Comparison of ENCODE assay signal across 8 mouse cellular contexts in genomic region chr4:135964426-135964825, GRCm38 (mm10). TPM values are rescaled to one million over a fixed set of nuclear protein-coding genes. Genes with fewer than 3 reads are reported as not detected.
A peak's percentile ranks its signal among the peaks of the same experiment; 100 is the strongest.
DNase-seq lines count a peak whose midpoint lies in the region; ATAC-seq and TF ChIP-seq lines count a peak whose summit lies in the region.

No protein-coding gene starts in this region.

- ATAC-seq in erythroid progenitor cell, adult 5-6 weeks (replicated peaks; ENCODE audit: low FRiP score, poor library complexity, severe bottlenecking) = peak; percentile 64
- no peak for ATAC-seq in hindbrain, embryonic 12.5 days (ENCODE audit: low FRiP score)
- peak; percentile 55 for ATAC-seq in megakaryocyte-erythroid progenitor cell, adult 5-6 weeks (replicated peaks; ENCODE audit: low FRiP score, low TSS enrichment, poor library complexity, severe bottlenecking)
- ATAC-seq in inflammation-experienced regulatory T-cells, adult 6 months = no peak

- 6% methylated on average over 12 of the region's 12 CpGs for WGBS in hindbrain, embryonic 12.5 days
- 2% methylated on average over 12 of the region's 12 CpGs for WGBS in limb, embryonic 10.5 days

- H3K4me1 ChIP-seq in E14TG2a.4 (replicated peaks; ENCODE audit: low read depth, low read length) = peaks cover 66% of the 10 kb centered on the region
- H3K4me1 ChIP-seq in hindbrain, embryonic 12.5 days = peaks cover 25% of the 10 kb centered on the region
- H3K4me1 ChIP-seq in limb, embryonic 10.5 days = peaks cover 35% of the 10 kb centered on the region

- peak overlapping the region; percentile 93 for H3K4me3 ChIP-seq in E14TG2a.4 (replicated peaks; ENCODE audit: low read length)
- H3K4me3 ChIP-seq in hindbrain, embryonic 12.5 days = peak overlapping the region; percentile 65
- peak overlapping the region; percentile 70 for H3K4me3 ChIP-seq in limb, embryonic 10.5 days

- peak; percentile 82 for DNase-seq in adrenal gland, postnatal 10 days
- DNase-seq in limb, embryonic 10.5 days (ENCODE audit: low spot score) = no peak
- peak; percentile 44 for DNase-seq in splenic B cell, adult 2 months (ENCODE audit: low read depth, low spot score)

- peak overlapping the region; percentile 80 for H3K9ac ChIP-seq in hindbrain, embryonic 12.5 days

- H3K27me3 ChIP-seq in E14TG2a.4 (ENCODE audit: insufficient read depth, low read length) = peaks cover 9% of the 10 kb centered on the region
- no peaks in the 10 kb centered on the region; the same call in 1 of the 2 replicates for H3K27me3 ChIP-seq in hindbrain, embryonic 12.5 days
- H3K27me3 ChIP-seq in limb, embryonic 10.5 days (ENCODE audit: low read depth, poor library complexity, severe bottlenecking) = peaks cover 5% of the 10 kb centered on the region; the same call in 1 of the 2 replicates
- H3K27me3 ChIP-seq in splenic B cell, adult 2 months (ENCODE audit: control insufficient read depth, insufficient read depth, low read length, poor library complexity, severe bottlenecking) = no peaks in the 10 kb centered on the region

- peaks cover 45% of the 10 kb centered on the region for H3K36me3 ChIP-seq in E14TG2a.4 (ENCODE audit: insufficient read depth, low read length)
- peaks cover 55% of the 10 kb centered on the region for H3K36me3 ChIP-seq in hindbrain, embryonic 12.5 days
- peaks cover 73% of the 10 kb centered on the region for H3K36me3 ChIP-seq in limb, embryonic 10.5 days
- peaks cover 5% of the 10 kb centered on the region for H3K36me3 ChIP-seq in splenic B cell, adult 2 months (ENCODE audit: control insufficient read depth, insufficient read depth, low read length, poor library complexity, severe bottlenecking)

- no peaks in the 10 kb centered on the region for H3K9me3 ChIP-seq in E14TG2a.4 (ENCODE audit: low read length)
- no peaks in the 10 kb centered on the region for H3K9me3 ChIP-seq in hindbrain, embryonic 12.5 days (replicated peaks)
- no peaks in the 10 kb centered on the region for H3K9me3 ChIP-seq in limb, embryonic 10.5 days (replicated peaks)

- H3K27ac ChIP-seq in hindbrain, embryonic 12.5 days = no peak overlapping the region
- peak overlapping the region; percentile 90; the same call in 1 of the 2 replicates for H3K27ac ChIP-seq in limb, embryonic 10.5 days

- H3K4me2 ChIP-seq in hindbrain, embryonic 12.5 days (replicated peaks) = peak overlapping the region; percentile 77

- no peak for TF ChIP-seq CTCF in E14TG2a.4 (conservative IDR thresholded peaks at IDR 0.05; ENCODE audit: low read length)

RNA-seq across cellular contexts. Expression of gene Gale, which starts 0.9 kb away (rescaled TPM):
- 10 to 100 TPM; 22.0 to 23.1 TPM for total RNA-seq in adrenal gland, postnatal 10 days (2021)
- 1.4 and 6.3 TPM in 2 replicates for total RNA-seq in erythroid progenitor cell, adult 5-6 weeks (2015; ENCODE audit: low replicate concordance)
- total RNA-seq in erythroid progenitor cell, adult 5-6 weeks (2017; ENCODE audit: low replicate concordance) = 3.6 and 12.2 TPM in 2 replicates
- 35.3 and 35.5 TPM in 2 replicates for polyA plus RNA-seq in hindbrain, embryonic 12.5 days (2016; fragmentation: Nextera tagmentation; extraction: Ambion mirVana)
- 38.7 and 39.2 TPM in 2 replicates for polyA plus RNA-seq in limb, embryonic 10.5 days (2016; fragmentation: Nextera tagmentation; extraction: Ambion mirVana)
- total RNA-seq in megakaryocyte-erythroid progenitor cell, adult 5-6 weeks (2014; fragmentation: Nextera tagmentation) = 13.8 and 22.1 TPM in 2 replicates
- 6.5 and 8.1 TPM in 2 replicates for total RNA-seq in megakaryocyte-erythroid progenitor cell, adult 5-6 weeks (2017)
- polyA plus RNA-seq in inflammation-experienced regulatory T-cells, adult 6 months (2017; shearing (Covaris generic)) = 10 to 100 TPM; 14.2 to 26.3 (median 19.0) TPM

RNA-seq across cellular contexts. Expression of gene Lypla2, which starts 8.0 kb away (rescaled TPM):
- 10 to 100 TPM; 57.1 to 57.9 TPM for total RNA-seq in adrenal gland, postnatal 10 days (2021)
- 16.3 and 18.7 TPM in 2 replicates for total RNA-seq in erythroid progenitor cell, adult 5-6 weeks (2015; ENCODE audit: low replicate concordance)
- total RNA-seq in erythroid progenitor cell, adult 5-6 weeks (2017; ENCODE audit: low replicate concordance) = 6.3 and 12.9 TPM in 2 replicates
- polyA plus RNA-seq in hindbrain, embryonic 12.5 days (2016; fragmentation: Nextera tagmentation; extraction: Ambion mirVana) = 153 and 167 TPM in 2 replicates
- 199 and 214 TPM in 2 replicates for polyA plus RNA-seq in limb, embryonic 10.5 days (2016; fragmentation: Nextera tagmentation; extraction: Ambion mirVana)
- 45.2 and 63.2 TPM in 2 replicates for total RNA-seq in megakaryocyte-erythroid progenitor cell, adult 5-6 weeks (2014; fragmentation: Nextera tagmentation)
- 13.7 and 17.5 TPM in 2 replicates for total RNA-seq in megakaryocyte-erythroid progenitor cell, adult 5-6 weeks (2017)
- 10 to 100 TPM; 61.2 to 78.8 (median 65.5) TPM for polyA plus RNA-seq in inflammation-experienced regulatory T-cells, adult 6 months (2017; shearing (Covaris generic))

RNA-seq across cellular contexts. Expression of gene Hmgcl, which starts 18.2 kb away (rescaled TPM):
- 100 to 1,000 TPM in 1 of 2 experiments, 10 to 100 TPM in 1; 84.4 to 108 TPM for total RNA-seq in adrenal gland, postnatal 10 days (2021)
- total RNA-seq in erythroid progenitor cell, adult 5-6 weeks (2015; ENCODE audit: low replicate concordance) = 24.3 and 25.2 TPM in 2 replicates
- total RNA-seq in erythroid progenitor cell, adult 5-6 weeks (2017; ENCODE audit: low replicate concordance) = 19.6 and 30.0 TPM in 2 replicates
- polyA plus RNA-seq in hindbrain, embryonic 12.5 days (2016; fragmentation: Nextera tagmentation; extraction: Ambion mirVana) = 55.6 and 60.2 TPM in 2 replicates
- 68.4 and 78.9 TPM in 2 replicates for polyA plus RNA-seq in limb, embryonic 10.5 days (2016; fragmentation: Nextera tagmentation; extraction: Ambion mirVana)
- 69.7 and 72.9 TPM in 2 replicates for total RNA-seq in megakaryocyte-erythroid progenitor cell, adult 5-6 weeks (2014; fragmentation: Nextera tagmentation)
- total RNA-seq in megakaryocyte-erythroid progenitor cell, adult 5-6 weeks (2017) = 42.6 and 65.4 TPM in 2 replicates
- polyA plus RNA-seq in inflammation-experienced regulatory T-cells, adult 6 months (2017; shearing (Covaris generic)) = 10 to 100 TPM; 70.5 to 83.4 (median 77.2) TPM

RNA-seq across cellular contexts. Expression of gene Pithd1, which starts 22.6 kb away (rescaled TPM):
- total RNA-seq in adrenal gland, postnatal 10 days (2021) = 10 to 100 TPM; 27.0 to 33.5 TPM
- total RNA-seq in erythroid progenitor cell, adult 5-6 weeks (2015; ENCODE audit: low replicate concordance) = 85.8 and 92.6 TPM in 2 replicates
- 78.3 and 100 TPM in 2 replicates for total RNA-seq in erythroid progenitor cell, adult 5-6 weeks (2017; ENCODE audit: low replicate concordance)
- 58.3 and 59.8 TPM in 2 replicates for polyA plus RNA-seq in hindbrain, embryonic 12.5 days (2016; fragmentation: Nextera tagmentation; extraction: Ambion mirVana)
- polyA plus RNA-seq in limb, embryonic 10.5 days (2016; fragmentation: Nextera tagmentation; extraction: Ambion mirVana) = 73.2 and 73.6 TPM in 2 replicates
- total RNA-seq in megakaryocyte-erythroid progenitor cell, adult 5-6 weeks (2014; fragmentation: Nextera tagmentation) = 42.5 and 52.7 TPM in 2 replicates
- total RNA-seq in megakaryocyte-erythroid progenitor cell, adult 5-6 weeks (2017) = 31.3 and 34.5 TPM in 2 replicates
- 10 to 100 TPM in 1 of 3 experiments, 1 to 10 TPM in 2; 8.3 to 16.7 (median 9.8) TPM for polyA plus RNA-seq in inflammation-experienced regulatory T-cells, adult 6 months (2017; shearing (Covaris generic))

RNA-seq across cellular contexts. Expression of gene Fuca1, which starts 43.9 kb away (rescaled TPM):
- total RNA-seq in adrenal gland, postnatal 10 days (2021) = 100 to 1,000 TPM in 1 of 2 experiments, 10 to 100 TPM in 1; 96.9 to 109 TPM
- 23.1 and 45.3 TPM in 2 replicates for total RNA-seq in erythroid progenitor cell, adult 5-6 weeks (2015; ENCODE audit: low replicate concordance)
- 38.9 and 50.2 TPM in 2 replicates for total RNA-seq in erythroid progenitor cell, adult 5-6 weeks (2017; ENCODE audit: low replicate concordance)
- 50.2 and 54.1 TPM in 2 replicates for polyA plus RNA-seq in hindbrain, embryonic 12.5 days (2016; fragmentation: Nextera tagmentation; extraction: Ambion mirVana)
- polyA plus RNA-seq in limb, embryonic 10.5 days (2016; fragmentation: Nextera tagmentation; extraction: Ambion mirVana) = 42.5 and 52.3 TPM in 2 replicates
- total RNA-seq in megakaryocyte-erythroid progenitor cell, adult 5-6 weeks (2014; fragmentation: Nextera tagmentation) = 45.6 and 64.2 TPM in 2 replicates
- total RNA-seq in megakaryocyte-erythroid progenitor cell, adult 5-6 weeks (2017) = 136 and 139 TPM in 2 replicates
- 100 to 1,000 TPM in 1 of 3 experiments, 10 to 100 TPM in 2; 81.7 to 101 (median 98.9) TPM for polyA plus RNA-seq in inflammation-experienced regulatory T-cells, adult 6 months (2017; shearing (Covaris generic))

Comparison
In these comparisons a context has a peak if more than half of its experiments do, and no peak if none do; other contexts are left out.
1. ATAC-seq: peak in erythroid progenitor cell, adult 5-6 weeks (single experiment) and megakaryocyte-erythroid progenitor cell, adult 5-6 weeks (single experiment); none in hindbrain, embryonic 12.5 days (single experiment) and inflammation-experienced regulatory T-cells, adult 6 months (single experiment).
2. Peak in every context shown above with its lines, with median percentiles within 50 percentile points of each other: H3K4me3 ChIP-seq.